Mouse (Mus musculus) heart, embryonic 10.5 days (tissue): ENCODE measurements at regions not wholly inside any gene's neighbourhood (a gene's known extent, or its start where the extent isn't known, plus 50 kb on each side); places are given as distances from the start of the nearest gene placed in this dataset.

Source experiments
- DNase-seq: peaks from one replicate; pipeline ENCODE4 v3.0.0-alpha.2; 2017; ENCODE audit warnings: low spot score
- H3K27ac ChIP-seq: fragments of 300-500 bp; sonication (generic); 2 replicates; pipeline ENCODE4 v1.5.1; 2016; ENCODE audit warnings: mild to moderate bottlenecking
- H3K27me3 ChIP-seq: fragments of 300-500 bp; sonication (generic); 2 replicates; pipeline ENCODE4 v1.6.1; 2016; ENCODE audit warnings: mild to moderate bottlenecking; ENCODE audit not compliant: poor library complexity, insufficient read depth, severe bottlenecking
- H3K36me3 ChIP-seq: fragments of 300-500 bp; sonication (generic); 2 replicates; pipeline ENCODE4 v1.6.1; 2016; ENCODE audit warnings: mild to moderate bottlenecking, moderate library complexity
- H3K4me1 ChIP-seq: fragments of 300-500 bp; sonication (generic); 2 replicates; pipeline ENCODE4 v1.6.1; 2016; ENCODE audit warnings: mild to moderate bottlenecking
- H3K4me3 ChIP-seq: fragments of 300-500 bp; sonication (generic); 2 replicates; pipeline ENCODE4 v1.5.1; 2016; ENCODE audit warnings: mild to moderate bottlenecking, moderate library complexity
- H3K9me3 ChIP-seq: fragments of 300-500 bp; sonication (generic); 2 replicates; pipeline ENCODE4 v1.6.1; 2016; ENCODE audit warnings: mild to moderate bottlenecking, moderate library complexity
- WGBS: fragments of 180-500 bp; shearing (Covaris S2); methylation state at CpG from one replicate; pipeline ENCODE4 v1.1.7; 2016; 5-methylcytosine and 5-hydroxymethylcytosine counted together

DNA sequence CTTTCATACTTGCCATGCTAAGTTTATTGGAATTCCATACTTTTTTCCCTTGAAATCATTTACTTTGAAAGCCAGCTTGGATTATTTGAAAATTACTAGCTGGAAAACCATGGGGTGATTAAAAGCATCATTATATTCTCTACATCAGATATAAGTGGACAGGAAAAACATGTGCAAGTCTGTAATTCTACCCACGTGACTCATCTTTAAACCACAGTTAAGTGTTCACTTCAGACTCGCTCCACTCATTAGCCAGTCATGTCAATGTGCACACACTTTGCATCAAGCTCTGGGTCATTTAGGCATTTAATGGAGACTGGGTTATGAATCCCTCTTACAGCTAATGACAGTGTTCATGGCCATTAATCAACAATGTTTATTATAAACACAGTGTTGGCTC is 385.4 kb upstream of the Cd180 start:
- H3K27ac ChIP-seq = no peak overlapping the region
- no peak overlapping the region for H3K4me3 ChIP-seq
- no peaks in the 10 kb centered on the region for H3K4me1 ChIP-seq
- no peak for DNase-seq
- no peaks in the 10 kb centered on the region for H3K36me3 ChIP-seq
- no peaks in the 10 kb centered on the region for H3K9me3 ChIP-seq
- H3K27me3 ChIP-seq = no peaks in the 10 kb centered on the region
- 81% methylated on average over 2 of the region's 2 CpGs for WGBS

- Histone ChIP-seq H3K27ac (no peak overlapping the region), H3K4me1 (no peaks in the 10 kb centered on the region), H3K4me3 (no peak overlapping the region), H3K27me3 (no peaks in the 10 kb centered on the region), H3K9me3 (no peaks in the 10 kb centered on the region), H3K36me3 (no peaks in the 10 kb centered on the region)
- WGBS = 66% methylated on average over 3 of the region's 3 CpGs
- DNase-seq = no peak
These were observed 381.3 kb upstream of the Cd180 start for GRCm38 (mm10) chr13:102312096-102312495.

GRCm38 (mm10) chr13:102315921-102316692 is 377.3 kb upstream of the Cd180 start:
- DNase-seq = no peak
- H3K36me3 ChIP-seq = no peaks in the 10 kb centered on the region
- 77% methylated on average over 3 of the region's 3 CpGs for WGBS
- no peaks in the 10 kb centered on the region for H3K27me3 ChIP-seq
- peaks cover 12% of the 10 kb centered on the region for H3K4me1 ChIP-seq
- no peak overlapping the region for H3K4me3 ChIP-seq
- H3K9me3 ChIP-seq = no peaks in the 10 kb centered on the region
- no peak overlapping the region for H3K27ac ChIP-seq

- Histone ChIP-seq H3K27me3 (no peaks in the 10 kb centered on the region), H3K27ac (no peak overlapping the region), H3K4me3 (no peak overlapping the region), H3K4me1 (peaks cover 12% of the 10 kb centered on the region), H3K9me3 (no peaks in the 10 kb centered on the region), H3K36me3 (no peaks in the 10 kb centered on the region)
- DNase-seq = no peak
- WGBS = 74% methylated on average over 4 of the region's 4 CpGs
These were observed 374.4 kb upstream of the Cd180 start for GRCm38 (mm10) chr13:102318891-102319404.

GRCm38 (mm10) chr13:102319453-102319852 is 373.9 kb upstream of the Cd180 start:
- no peak overlapping the region for H3K4me3 ChIP-seq
- H3K9me3 ChIP-seq = no peaks in the 10 kb centered on the region
- peaks cover 12% of the 10 kb centered on the region for H3K4me1 ChIP-seq
- WGBS = 42% methylated on average over 2 of the region's 2 CpGs
- H3K27ac ChIP-seq = peak overlapping the region; percentile 72; the same call in 1 of the 2 replicates
- no peak for DNase-seq
- no peaks in the 10 kb centered on the region for H3K27me3 ChIP-seq
- no peaks in the 10 kb centered on the region for H3K36me3 ChIP-seq

GRCm38 (mm10) chr13:102323876-102324275 is 369.5 kb upstream of the Cd180 start:
- H3K4me3 ChIP-seq = no peak overlapping the region
- no peaks in the 10 kb centered on the region for H3K9me3 ChIP-seq
- peaks cover 17% of the 10 kb centered on the region for H3K4me1 ChIP-seq
- H3K27ac ChIP-seq = no peak overlapping the region
- no peak for DNase-seq
- H3K27me3 ChIP-seq = no peaks in the 10 kb centered on the region
- H3K36me3 ChIP-seq = no peaks in the 10 kb centered on the region
- 89% methylated on average over 3 of the region's 3 CpGs for WGBS

GRCm38 (mm10) chr13:102326003-102326402 is 367.4 kb upstream of the Cd180 start:
- WGBS = 32% methylated on average over 2 of the region's 2 CpGs
- 0 out of 2 replicates have a peak, but pooled peaks cover 5% of the 10 kb centered on the region for H3K4me1 ChIP-seq
- H3K4me3 ChIP-seq = no peak overlapping the region
- H3K36me3 ChIP-seq = no peaks in the 10 kb centered on the region
- DNase-seq = no peak
- no peak overlapping the region for H3K27ac ChIP-seq
- H3K27me3 ChIP-seq = no peaks in the 10 kb centered on the region
- H3K9me3 ChIP-seq = no peaks in the 10 kb centered on the region

- 73% methylated on average over 2 of the region's 2 CpGs for WGBS
- Histone ChIP-seq H3K27ac (no peak overlapping the region), H3K4me3 (no peak overlapping the region), H3K4me1 (0 out of 2 replicates have a peak, but pooled peaks cover 5% of the 10 kb centered on the region), H3K9me3 (no peaks in the 10 kb centered on the region), H3K27me3 (no peaks in the 10 kb centered on the region), H3K36me3 (no peaks in the 10 kb centered on the region)
- DNase-seq = no peak
These were observed 366.8 kb upstream of the Cd180 start for GRCm38 (mm10) chr13:102326544-102326943.

GRCm38 (mm10) chr13:102333667-102334066 is 359.7 kb upstream of the Cd180 start:
- H3K36me3 ChIP-seq = no peaks in the 10 kb centered on the region
- no peak for DNase-seq
- WGBS = 81% methylated on average over 1 of the region's 1 CpGs
- H3K9me3 ChIP-seq = no peaks in the 10 kb centered on the region
- no peaks in the 10 kb centered on the region for H3K27me3 ChIP-seq
- no peak overlapping the region for H3K27ac ChIP-seq
- 0 out of 2 replicates have a peak, but pooled peaks cover 5% of the 10 kb centered on the region for H3K4me1 ChIP-seq
- H3K4me3 ChIP-seq = no peak overlapping the region

DNA sequence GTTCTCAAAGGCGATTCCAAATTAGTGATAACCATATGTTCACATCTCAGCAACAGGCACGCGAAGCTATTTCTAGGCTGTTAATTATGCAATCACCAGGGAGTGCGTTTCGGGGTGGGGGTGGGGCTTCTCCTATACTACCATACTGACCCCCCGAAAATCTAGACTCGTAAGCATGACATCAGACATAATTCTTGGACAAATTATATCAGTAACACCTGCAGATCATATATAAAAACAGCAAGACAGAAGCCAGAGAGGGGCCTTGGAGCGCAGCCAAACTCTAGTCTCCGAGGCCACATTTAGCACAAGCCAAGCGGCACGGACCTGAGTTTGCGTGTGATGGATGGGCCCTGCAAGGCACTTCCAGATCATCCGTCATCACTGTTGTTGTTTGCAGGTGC is 359.2 kb upstream of the Cd180 start:
- Histone ChIP-seq H3K36me3 (no peaks in the 10 kb centered on the region), H3K9me3 (no peaks in the 10 kb centered on the region), H3K4me3 (no peak overlapping the region), H3K27ac (no peak overlapping the region), H3K27me3 (no peaks in the 10 kb centered on the region), H3K4me1 (0 out of 2 replicates have a peak, but pooled peaks cover 5% of the 10 kb centered on the region)
- DNase-seq = no peak
- WGBS = 49% methylated on average over 13 of the region's 13 CpGs

GRCm38 (mm10) chr13:102343236-102343635 is 350.1 kb upstream of the Cd180 start:
- Histone ChIP-seq H3K9me3 (no peaks in the 10 kb centered on the region), H3K27ac (no peak overlapping the region), H3K4me3 (no peak overlapping the region), H3K27me3 (no peaks in the 10 kb centered on the region), H3K36me3 (no peaks in the 10 kb centered on the region), H3K4me1 (peaks cover 4% of the 10 kb centered on the region; the same call in 1 of the 2 replicates)
- no peak for DNase-seq
- WGBS = 84% methylated on average over 2 of the region's 2 CpGs

DNA sequence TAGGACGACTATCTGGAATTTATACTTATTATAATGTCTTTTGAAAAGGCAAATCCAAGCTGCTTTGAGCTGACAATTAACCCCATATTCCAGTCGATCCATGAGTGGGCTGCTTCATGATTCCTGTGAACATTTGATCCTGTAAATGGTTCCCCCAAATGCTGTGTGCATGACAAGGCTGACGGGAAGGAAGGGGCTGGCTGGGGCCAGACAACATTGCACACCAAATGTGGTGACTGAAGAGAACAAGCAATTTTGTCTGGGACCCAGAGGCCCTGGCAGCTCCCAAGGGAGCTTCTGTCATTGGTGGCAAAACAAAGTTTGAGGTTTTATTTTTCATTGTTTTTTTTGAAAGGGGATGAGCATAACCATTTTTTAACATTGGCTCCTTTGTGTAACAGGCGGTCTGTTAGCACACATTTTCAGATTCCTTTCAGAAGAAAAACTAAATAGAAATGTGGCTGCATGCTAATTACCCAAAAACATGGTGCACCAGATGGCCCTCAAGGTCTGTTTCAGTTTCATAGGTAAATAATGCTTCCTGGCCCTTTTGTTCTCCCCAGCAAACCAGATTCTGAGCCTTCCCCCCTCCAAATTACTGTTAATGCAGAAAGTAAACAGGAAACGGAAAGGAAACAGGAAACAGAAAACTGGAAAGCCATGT is 348.6 kb upstream of the Cd180 start:
- Histone ChIP-seq H3K36me3 (no peaks in the 10 kb centered on the region), H3K9me3 (no peaks in the 10 kb centered on the region), H3K4me1 (peaks cover 5% of the 10 kb centered on the region; the same call in 1 of the 2 replicates), H3K4me3 (no peak overlapping the region), H3K27me3 (no peaks in the 10 kb centered on the region), H3K27ac (no peak overlapping the region)
- DNase-seq = no peak
- WGBS = 77% methylated on average over 5 of the region's 5 CpGs

DNA sequence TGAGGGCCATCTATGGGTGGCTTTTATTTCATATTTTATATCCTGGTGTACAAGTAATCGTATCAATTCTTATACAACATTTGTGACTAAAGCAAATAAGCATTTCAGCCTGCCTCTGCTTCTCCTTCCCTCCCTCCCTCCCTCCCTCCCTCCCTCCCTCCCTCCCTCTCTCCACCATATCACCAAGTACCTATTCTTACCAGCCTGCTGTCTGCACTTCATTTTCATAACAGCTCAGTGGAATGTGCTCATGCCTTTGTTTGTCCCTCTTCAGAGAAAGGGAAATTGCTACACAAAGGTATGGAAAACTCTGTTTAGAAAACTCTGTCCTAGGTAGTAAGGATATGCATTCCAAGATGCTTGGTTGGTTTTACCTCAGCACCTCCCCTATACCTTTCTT is 343.9 kb upstream of the Cd180 start:
- no peaks in the 10 kb centered on the region for H3K9me3 ChIP-seq
- H3K4me3 ChIP-seq = no peak overlapping the region
- H3K36me3 ChIP-seq = no peaks in the 10 kb centered on the region
- 86% methylated on average over 1 of the region's 1 CpGs for WGBS
- no peaks in the 10 kb centered on the region for H3K27me3 ChIP-seq
- DNase-seq = no peak
- peaks cover 5% of the 10 kb centered on the region; the same call in 1 of the 2 replicates for H3K4me1 ChIP-seq
- no peak overlapping the region; the same call in 1 of the 2 replicates for H3K27ac ChIP-seq
